Mouse (Mus musculus): ENCODE data around the gene Il9r. TPM values are rescaled to one million over a fixed set of nuclear protein-coding genes. Genes with fewer than 3 reads are reported as not detected.

The Il9r gene
- polyA plus RNA-seq, 1 experiment from 2014 or later: not detected

GRCm38 (mm10) chr11:32166683-32167082 lies 33.4 kb downstream of the Il9r start:
- ATAC-seq: no peak
- Histone ChIP-seq H3K27me3 (no peaks in the 10 kb centered on the region), H3K36me3 (ENCODE audit: poor library complexity, severe bottlenecking) (no peaks in the 10 kb centered on the region), H3K4me3 (no peak overlapping the region), H3K4me1 (peaks cover 9% of the 10 kb centered on the region), H3K9ac (no peak overlapping the region), H3K27ac (no peak overlapping the region), H3K9me3 (replicated peaks) (no peaks in the 10 kb centered on the region), H3K4me2 (no peak overlapping the region)
- WGBS: 82% methylated on average over 4 of the region's 4 CpGs

GRCm38 (mm10) chr11:32161922-32162804 lies 37.9 kb downstream of the Il9r start:
- H3K27ac ChIP-seq: peak overlapping the region; percentile 99
- no peaks in the 10 kb centered on the region for H3K9me3 ChIP-seq (replicated peaks)
- H3K36me3 ChIP-seq (ENCODE audit: poor library complexity, severe bottlenecking): no peaks in the 10 kb centered on the region
- H3K27me3 ChIP-seq: no peaks in the 10 kb centered on the region
- peak overlapping the region; percentile 57 for H3K4me2 ChIP-seq
- peak overlapping the region; percentile 65 for H3K9ac ChIP-seq
- ATAC-seq: peak; percentile 84
- WGBS: 12% methylated on average over 28 of the region's 28 CpGs
- peaks cover 51% of the 10 kb centered on the region for H3K4me1 ChIP-seq
- peak overlapping the region; percentile 27 for H3K4me3 ChIP-seq

- H3K27ac ChIP-seq: peak overlapping the region; percentile 99
- H3K36me3 ChIP-seq (ENCODE audit: poor library complexity, severe bottlenecking): no peaks in the 10 kb centered on the region
- WGBS: 6% methylated on average over 9 of the region's 9 CpGs
- ATAC-seq: 0 out of 2 replicates have a peak, but pooled peaks have one; percentile 11
- H3K27me3 ChIP-seq: no peaks in the 10 kb centered on the region
- H3K9ac ChIP-seq: peak overlapping the region; percentile 65
- H3K4me3 ChIP-seq: peak overlapping the region; percentile 27
- peak overlapping the region; percentile 57 for H3K4me2 ChIP-seq
- peaks cover 58% of the 10 kb centered on the region for H3K4me1 ChIP-seq
- H3K9me3 ChIP-seq (replicated peaks): no peaks in the 10 kb centered on the region
Measured at GRCm38 (mm10) chr11:32161500-32161899, 38.6 kb downstream of the Il9r start.

GRCm38 (mm10) chr11:32160341-32160740 lies 39.7 kb downstream of the Il9r start:
- Histone ChIP-seq H3K4me1 (peaks cover 65% of the 10 kb centered on the region), H3K4me3 (no peak overlapping the region), H3K27ac (peak overlapping the region; percentile 99), H3K4me2 (no peak overlapping the region), H3K9ac (0 out of 2 replicates have a peak overlapping the region, but pooled peaks have one; percentile 7), H3K36me3 (ENCODE audit: poor library complexity, severe bottlenecking) (no peaks in the 10 kb centered on the region), H3K27me3 (no peaks in the 10 kb centered on the region), H3K9me3 (replicated peaks) (no peaks in the 10 kb centered on the region)
- 68% methylated on average over 7 of the region's 7 CpGs for WGBS
- no peak for ATAC-seq

- Histone ChIP-seq H3K4me1 (peaks cover 65% of the 10 kb centered on the region), H3K4me2 (no peak overlapping the region), H3K9me3 (replicated peaks) (no peaks in the 10 kb centered on the region), H3K27ac (peak overlapping the region; percentile 99), H3K4me3 (no peak overlapping the region), H3K9ac (no peak overlapping the region), H3K36me3 (ENCODE audit: poor library complexity, severe bottlenecking) (no peaks in the 10 kb centered on the region), H3K27me3 (no peaks in the 10 kb centered on the region)
- ATAC-seq: no peak
- WGBS: 92% methylated on average over 3 of the region's 3 CpGs
Measured at GRCm38 (mm10) chr11:32159176-32159575, 40.9 kb downstream of the Il9r start.

GRCm38 (mm10) chr11:32157791-32158594 lies 42.1 kb downstream of the Il9r start:
- H3K9ac ChIP-seq: peak overlapping the region; percentile 36; the same call in 1 of the 2 replicates
- H3K36me3 ChIP-seq (ENCODE audit: poor library complexity, severe bottlenecking): no peaks in the 10 kb centered on the region
- H3K27ac ChIP-seq: peak overlapping the region; percentile 99
- H3K4me1 ChIP-seq: peaks cover 65% of the 10 kb centered on the region
- 12% methylated on average over 18 of the region's 18 CpGs for WGBS
- ATAC-seq: peak; percentile 85
- H3K4me3 ChIP-seq: no peak overlapping the region
- H3K27me3 ChIP-seq: no peaks in the 10 kb centered on the region
- peak overlapping the region; percentile 39 for H3K4me2 ChIP-seq
- H3K9me3 ChIP-seq (replicated peaks): no peaks in the 10 kb centered on the region

- H3K36me3 ChIP-seq (ENCODE audit: poor library complexity, severe bottlenecking): no peaks in the 10 kb centered on the region
- H3K27ac ChIP-seq: peak overlapping the region; percentile 99
- no peak overlapping the region for H3K9ac ChIP-seq
- no peak for ATAC-seq
- H3K9me3 ChIP-seq (replicated peaks): no peaks in the 10 kb centered on the region
- 52% methylated on average over 7 of the region's 7 CpGs for WGBS
- H3K27me3 ChIP-seq: no peaks in the 10 kb centered on the region
- H3K4me2 ChIP-seq: no peak overlapping the region
- H3K4me1 ChIP-seq: peaks cover 60% of the 10 kb centered on the region
- H3K4me3 ChIP-seq: no peak overlapping the region
Measured at GRCm38 (mm10) chr11:32156854-32157630, 43.0 kb downstream of the Il9r start.

- H3K4me1 ChIP-seq: peaks cover 23% of the 10 kb centered on the region
- no peaks in the 10 kb centered on the region for H3K36me3 ChIP-seq (ENCODE audit: poor library complexity, severe bottlenecking)
- whole genome bisulfite sequencing: 92% methylated on average over 7 of the region's 7 CpGs
- no peak overlapping the region for H3K4me2 ChIP-seq
- no peaks in the 10 kb centered on the region for H3K27me3 ChIP-seq
- no peak overlapping the region for H3K27ac ChIP-seq
- no peak overlapping the region for H3K9ac ChIP-seq
- ATAC-seq: no peak
- H3K9me3 ChIP-seq (replicated peaks): no peaks in the 10 kb centered on the region
- no peak overlapping the region for H3K4me3 ChIP-seq
Measured at GRCm38 (mm10) chr11:32153216-32153615, 46.9 kb downstream of the Il9r start.

GRCm38 (mm10) chr11:32152814-32153213 lies 47.3 kb downstream of the Il9r start:
- no peak for ATAC-seq
- no peak overlapping the region for H3K27ac ChIP-seq

GRCm38 (mm10) chr11:32151243-32151642 lies 48.8 kb downstream of the Il9r start:
- Histone ChIP-seq H3K4me1 (peaks cover 5% of the 10 kb centered on the region), H3K4me2 (no peak overlapping the region), H3K36me3 (ENCODE audit: poor library complexity, severe bottlenecking) (no peaks in the 10 kb centered on the region), H3K9ac (no peak overlapping the region), H3K9me3 (replicated peaks) (no peaks in the 10 kb centered on the region), H3K27ac (no peak overlapping the region), H3K27me3 (no peaks in the 10 kb centered on the region), H3K4me3 (no peak overlapping the region)
- no peak for ATAC-seq
- 93% methylated on average over 5 of the region's 5 CpGs for WGBS

More at GRCm38 (mm10) chr11:32152814-32153213, 47.3 kb downstream of the Il9r start:
- Histone ChIP-seq H3K9ac (no peak overlapping the region), H3K4me3 (no peak overlapping the region), H3K9me3 (replicated peaks) (no peaks in the 10 kb centered on the region), H3K27me3 (no peaks in the 10 kb centered on the region), H3K4me2 (no peak overlapping the region), H3K4me1 (peaks cover 19% of the 10 kb centered on the region), H3K36me3 (ENCODE audit: poor library complexity, severe bottlenecking) (no peaks in the 10 kb centered on the region)

- no peak overlapping the region for H3K4me2 ChIP-seq
- no peaks in the 10 kb centered on the region for H3K9me3 ChIP-seq (replicated peaks)
- 79% methylated on average over 11 of the region's 11 CpGs for WGBS
- H3K9ac ChIP-seq: no peak overlapping the region
- no peaks in the 10 kb centered on the region for H3K27me3 ChIP-seq
- no peak for ATAC-seq
- H3K27ac ChIP-seq: peak overlapping the region; percentile 2; the same call in 1 of the 2 replicates
- H3K4me3 ChIP-seq: no peak overlapping the region
- H3K4me1 ChIP-seq: no peaks in the 10 kb centered on the region
- H3K36me3 ChIP-seq (ENCODE audit: poor library complexity, severe bottlenecking): no peaks in the 10 kb centered on the region
Measured at GRCm38 (mm10) chr11:32149605-32150004, 50.5 kb downstream of the Il9r start.
